Mouse (Mus musculus) E14TG2a.4 (cell line): ENCODE data around the gene Mcmbp.

Source experiments
- CTCF ChIP-seq: conservative IDR thresholded peaks from 2 replicates; pipeline ENCODE4 v1.5.1; 2014; ENCODE audit warnings: low read length
- NANOG ChIP-seq: IDR thresholded peaks from 2 replicates; pipeline ENCODE4 v1.6.1; 2014; ENCODE audit warnings: borderline replicate concordance, low read length, mixed read lengths
- POU5F1 ChIP-seq: IDR thresholded peaks from 2 replicates; pipeline ENCODE4 v1.6.1; 2014; ENCODE audit warnings: low read length, borderline replicate concordance

DNA sequence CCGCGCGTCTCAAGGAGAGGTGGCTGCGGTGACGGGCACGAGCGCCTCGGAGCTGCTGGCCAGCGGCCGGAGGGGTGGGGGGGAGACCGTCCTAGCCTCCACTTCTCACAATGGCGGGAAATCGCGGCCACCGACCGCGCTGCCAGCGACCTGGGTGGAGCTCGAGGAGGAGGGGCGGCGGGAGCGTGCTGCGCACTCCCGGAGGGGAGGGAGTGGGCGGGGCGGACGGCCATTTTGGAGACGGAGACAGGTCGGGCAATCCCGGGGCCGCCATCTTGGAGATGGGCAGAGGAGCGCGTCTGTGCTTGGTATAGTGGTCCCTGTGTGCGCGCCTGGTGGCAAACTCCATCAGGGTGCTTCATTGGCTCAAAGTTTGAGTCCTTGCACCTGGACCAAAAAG, at the start of gene Mcmbp:
- TF ChIP-seq CTCF (no peak), POU5F1 (no peak), NANOG (no peak)
